Mouse (Mus musculus): Measurements from ENCODE around the gene Gm10277. TPM values are rescaled to one million over a fixed set of nuclear protein-coding genes. Genes with fewer than 3 reads are reported as not detected.
A peak's percentile ranks its signal among the peaks of the same experiment; 100 is the strongest.

Gm10277 gene
- polyA plus RNA-seq, 1 experiment, result not detected

- no peak for TF ChIP-seq POLR2A (IDR thresholded peaks at IDR 0.05; ENCODE audit: low read depth, low read length)
- no peak for TF ChIP-seq CTCF (IDR thresholded peaks at IDR 0.05; ENCODE audit: extremely low read depth, insufficient read length, insufficient replicate concordance, low read depth, low read length)
- peak overlapping the region; percentile 96 for H3K27ac ChIP-seq (ENCODE audit: insufficient read depth, low read depth, low read length)
- WGBS, result 29% methylated on average over 9 of the region's 9 CpGs
- no peaks in the 10 kb centered on the region for H3K27me3 ChIP-seq (ENCODE audit: control insufficient read depth, insufficient read depth, low read length)
- H3K36me3 ChIP-seq (ENCODE audit: control insufficient read depth, insufficient read depth, low read length), result no peaks in the 10 kb centered on the region
- peaks cover 15% of the 10 kb centered on the region for H3K4me1 ChIP-seq (ENCODE audit: control insufficient read depth, insufficient read depth, insufficient read length, low read length)
- peak overlapping the region; percentile 93 for H3K4me3 ChIP-seq (ENCODE audit: low read depth, low read length)
Measured at GRCm38 (mm10) chr11:77764694-77765458, 22.7 kb downstream of the Gm10277 start.

- Histone ChIP-seq H3K4me1 (ENCODE audit: control insufficient read depth, insufficient read depth, insufficient read length, low read length) (peaks cover 12% of the 10 kb centered on the region), H3K4me3 (ENCODE audit: low read depth, low read length) (peak overlapping the region; percentile 93), H3K36me3 (ENCODE audit: control insufficient read depth, insufficient read depth, low read length) (no peaks in the 10 kb centered on the region), H3K27ac (ENCODE audit: insufficient read depth, low read depth, low read length) (peak overlapping the region; percentile 88), H3K27me3 (ENCODE audit: control insufficient read depth, insufficient read depth, low read length) (no peaks in the 10 kb centered on the region)
- WGBS, result 5% methylated on average over 26 of the region's 26 CpGs
- TF ChIP-seq POLR2A (IDR thresholded peaks at IDR 0.05; ENCODE audit: low read depth, low read length) (peak; percentile 55; the same call in 1 of the 2 replicates), CTCF (IDR thresholded peaks at IDR 0.05; ENCODE audit: extremely low read depth, insufficient read length, insufficient replicate concordance, low read depth, low read length) (no peak)
Measured at GRCm38 (mm10) chr11:77763673-77764340, 23.7 kb downstream of the Gm10277 start.

GRCm38 (mm10) chr11:77762783-77763672, 24.5 kb downstream of the Gm10277 start, which contains the start of gene Myo18a:
Gene Myo18a (plus strand): TSS chr11:77763246.
- Histone ChIP-seq H3K36me3 (ENCODE audit: control insufficient read depth, insufficient read depth, low read length) (no peaks in the 10 kb centered on the region), H3K27me3 (ENCODE audit: control insufficient read depth, insufficient read depth, low read length) (no peaks in the 10 kb centered on the region), H3K27ac (ENCODE audit: insufficient read depth, low read depth, low read length) (peak within 1 kb of the TSS; percentile 88), H3K4me3 (ENCODE audit: low read depth, low read length) (peak within 1 kb of the TSS; percentile 93), H3K4me1 (ENCODE audit: control insufficient read depth, insufficient read depth, insufficient read length, low read length) (peaks cover 12% of the 10 kb centered on the region)
- WGBS, result 3% methylated on average over 78 of the region's 79 CpGs
- TF ChIP-seq CTCF (IDR thresholded peaks at IDR 0.05; ENCODE audit: extremely low read depth, insufficient read length, insufficient replicate concordance, low read depth, low read length) (peak; percentile 67), POLR2A (IDR thresholded peaks at IDR 0.05; ENCODE audit: low read depth, low read length) (peak; percentile 19; the same call in 1 of the 2 replicates)

GRCm38 (mm10) chr11:77760031-77760430, 27.5 kb downstream of the Gm10277 start:
- TF ChIP-seq POLR2A (IDR thresholded peaks at IDR 0.05; ENCODE audit: low read depth, low read length) (no peak), CTCF (IDR thresholded peaks at IDR 0.05; ENCODE audit: extremely low read depth, insufficient read length, insufficient replicate concordance, low read depth, low read length) (no peak)
- WGBS, result 78% methylated on average over 4 of the region's 4 CpGs

GRCm38 (mm10) chr11:77753469-77753868, 34.1 kb downstream of the Gm10277 start:
- TF ChIP-seq CTCF (IDR thresholded peaks at IDR 0.05; ENCODE audit: extremely low read depth, insufficient read length, insufficient replicate concordance, low read depth, low read length), result no peak
- Histone ChIP-seq H3K4me3 (ENCODE audit: low read depth, low read length) (peak overlapping the region; percentile 4; the same call in 1 of the 2 replicates), H3K4me1 (ENCODE audit: control insufficient read depth, insufficient read depth, insufficient read length, low read length) (peaks cover 8% of the 10 kb centered on the region; the same call in 1 of the 2 replicates), H3K27me3 (ENCODE audit: control insufficient read depth, insufficient read depth, low read length) (no peaks in the 10 kb centered on the region), H3K27ac (ENCODE audit: insufficient read depth, low read depth, low read length) (peak overlapping the region; percentile 84), H3K36me3 (ENCODE audit: control insufficient read depth, insufficient read depth, low read length) (no peaks in the 10 kb centered on the region)
- 93% methylated on average over 3 of the region's 3 CpGs for WGBS

More at GRCm38 (mm10) chr11:77760031-77760430, 27.5 kb downstream of the Gm10277 start:
- H3K27ac ChIP-seq (ENCODE audit: insufficient read depth, low read depth, low read length), result no peak overlapping the region
- H3K4me3 ChIP-seq (ENCODE audit: low read depth, low read length), result no peak overlapping the region
- H3K36me3 ChIP-seq (ENCODE audit: control insufficient read depth, insufficient read depth, low read length), result no peaks in the 10 kb centered on the region
- no peaks in the 10 kb centered on the region for H3K27me3 ChIP-seq (ENCODE audit: control insufficient read depth, insufficient read depth, low read length)
- peaks cover 10% of the 10 kb centered on the region; the same call in 1 of the 2 replicates for H3K4me1 ChIP-seq (ENCODE audit: control insufficient read depth, insufficient read depth, insufficient read length, low read length)

GRCm38 (mm10) chr11:77752525-77752924, 35.0 kb downstream of the Gm10277 start:
- H3K36me3 ChIP-seq (ENCODE audit: control insufficient read depth, insufficient read depth, low read length), result no peaks in the 10 kb centered on the region
- TF ChIP-seq CTCF (IDR thresholded peaks at IDR 0.05; ENCODE audit: extremely low read depth, insufficient read length, insufficient replicate concordance, low read depth, low read length) (no peak), POLR2A (IDR thresholded peaks at IDR 0.05; ENCODE audit: low read depth, low read length) (no peak)
- peak overlapping the region; percentile 84 for H3K27ac ChIP-seq (ENCODE audit: insufficient read depth, low read depth, low read length)
- H3K27me3 ChIP-seq (ENCODE audit: control insufficient read depth, insufficient read depth, low read length), result no peaks in the 10 kb centered on the region
- H3K4me1 ChIP-seq (ENCODE audit: control insufficient read depth, insufficient read depth, insufficient read length, low read length), result peaks cover 8% of the 10 kb centered on the region; the same call in 1 of the 2 replicates
- 37% methylated on average over 5 of the region's 5 CpGs for WGBS
- H3K4me3 ChIP-seq (ENCODE audit: low read depth, low read length), result no peak overlapping the region
